Mouse (Mus musculus) E14TG2a.4 (cell line): ENCODE measurements around the gene Ccdc50.

Experiments
- H3K27me3 ChIP-seq: 2 replicates; pipeline ENCODE4 v1.6.1; 2014; ENCODE audit warnings: low read length, control low read depth; ENCODE audit not compliant: insufficient read depth
- H3K36me3 ChIP-seq: 2 replicates; pipeline ENCODE4 v1.6.1; 2014; ENCODE audit warnings: low read length, control low read depth; ENCODE audit not compliant: insufficient read depth
- H3K4me1 ChIP-seq: replicated peaks from 2 replicates; pipeline ENCODE4 v1.6.1; 2014; ENCODE audit warnings: low read depth, low read length, control low read depth
- H3K4me3 ChIP-seq: replicated peaks from 2 replicates; pipeline ENCODE4 v1.5.1; 2014; ENCODE audit warnings: mild to moderate bottlenecking, low read length
- H3K9me3 ChIP-seq: 2 replicates; pipeline ENCODE4 v1.6.1; 2014; ENCODE audit warnings: low read length, control low read depth
- CTCF ChIP-seq: conservative IDR thresholded peaks from 2 replicates; pipeline ENCODE4 v1.5.1; 2014; ENCODE audit warnings: low read length
- NANOG ChIP-seq: IDR thresholded peaks from 2 replicates; pipeline ENCODE4 v1.6.1; 2014; ENCODE audit warnings: borderline replicate concordance, low read length, mixed read lengths
- POU5F1 ChIP-seq: IDR thresholded peaks from 2 replicates; pipeline ENCODE4 v1.6.1; 2014; ENCODE audit warnings: low read length, borderline replicate concordance

Gene Ccdc50

DNA sequence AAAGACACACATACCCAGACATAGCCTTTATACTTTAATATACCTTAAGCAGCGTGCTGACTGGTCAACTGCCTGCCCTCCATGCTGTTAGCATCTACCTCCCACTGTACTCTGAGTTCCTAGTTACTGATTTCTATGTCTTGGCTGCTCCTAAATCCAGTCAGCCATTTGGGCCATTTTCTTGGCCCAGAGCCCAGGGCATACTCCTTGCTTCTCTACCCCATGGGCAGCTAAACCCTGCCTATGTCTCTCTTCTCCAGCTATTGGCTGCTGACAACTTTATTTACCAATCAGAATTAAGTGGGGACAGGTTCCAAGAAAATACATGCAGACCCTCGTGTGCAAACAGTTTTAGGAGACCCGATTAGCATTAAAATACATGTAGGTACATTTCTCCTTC lies 64.7 kb downstream of the Ccdc50 start:
- Histone ChIP-seq H3K36me3 (no peaks in the 10 kb centered on the region), H3K4me1 (no peaks in the 10 kb centered on the region), H3K4me3 (no peak overlapping the region), H3K27me3 (no peaks in the 10 kb centered on the region), H3K9me3 (no peaks in the 10 kb centered on the region)
- TF ChIP-seq POU5F1, result no peak
- no peak for TF ChIP-seq NANOG
- no peak for TF ChIP-seq CTCF

DNA sequence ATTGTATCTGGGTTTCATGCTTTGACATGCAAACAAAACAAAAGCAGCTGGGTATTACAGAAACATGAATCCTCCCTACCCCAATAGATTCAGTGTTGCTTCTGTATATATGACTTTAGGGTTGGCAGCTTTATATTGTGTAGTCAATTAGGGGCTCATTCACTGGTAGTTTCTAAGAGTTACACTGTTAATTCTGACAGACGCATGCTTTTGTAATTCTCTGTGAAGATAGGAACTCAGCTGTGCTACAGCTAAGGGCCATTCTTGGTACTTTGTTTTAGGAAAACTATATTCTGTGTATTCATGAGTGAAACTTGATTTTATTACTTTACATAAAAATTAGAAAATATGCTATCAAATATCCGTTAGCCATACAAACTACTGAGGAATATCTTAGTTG lies 65.2 kb downstream of the Ccdc50 start:
- Histone ChIP-seq H3K4me3 (no peak overlapping the region), H3K4me1 (no peaks in the 10 kb centered on the region), H3K27me3 (no peaks in the 10 kb centered on the region), H3K36me3 (no peaks in the 10 kb centered on the region), H3K9me3 (no peaks in the 10 kb centered on the region)
- TF ChIP-seq NANOG (no peak), POU5F1 (no peak)

DNA sequence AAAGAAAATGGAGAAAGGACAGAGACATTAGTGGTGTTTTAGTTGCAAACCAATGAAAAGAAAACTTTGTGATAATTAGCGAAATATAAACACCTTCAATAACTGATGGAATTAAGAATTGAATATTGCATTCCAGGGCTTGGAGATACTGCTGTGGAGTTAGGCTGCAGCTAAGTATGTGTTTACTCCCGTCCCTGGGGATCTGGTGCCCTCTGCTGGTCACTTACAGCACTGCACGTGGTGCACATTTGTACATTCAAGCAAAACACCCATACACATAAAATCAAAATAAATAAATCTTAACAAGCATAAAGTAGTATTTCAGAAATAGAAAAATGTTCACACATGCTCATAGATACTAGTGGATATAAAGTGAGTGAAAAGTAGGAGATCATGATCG lies 68.6 kb downstream of the Ccdc50 start:
- H3K9me3 ChIP-seq, result no peaks in the 10 kb centered on the region

DNA sequence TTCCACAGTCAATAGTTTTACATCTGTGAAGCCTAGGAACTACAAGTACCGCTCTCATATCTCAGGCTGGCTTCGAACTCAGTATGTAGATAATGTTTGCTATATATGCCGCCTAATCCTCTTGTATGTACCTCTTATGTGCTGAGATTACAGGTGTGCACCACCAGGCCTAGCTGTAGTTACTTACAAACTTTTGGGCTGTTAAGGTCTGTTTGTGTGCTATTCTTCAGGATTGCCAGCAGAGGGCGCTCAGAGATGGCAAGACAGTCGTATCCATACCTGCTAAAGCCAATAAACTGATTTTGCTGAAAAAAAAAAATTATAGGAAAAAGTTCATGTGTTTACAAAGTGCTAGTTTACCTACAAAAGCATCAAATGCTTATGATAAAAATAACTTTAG lies 80.1 kb downstream of the Ccdc50 start:
- peak; percentile 78 for TF ChIP-seq CTCF
- TF ChIP-seq POU5F1, result no peak
- no peak overlapping the region for H3K4me3 ChIP-seq
- no peaks in the 10 kb centered on the region for H3K36me3 ChIP-seq
- H3K27me3 ChIP-seq, result no peaks in the 10 kb centered on the region
- peaks cover 10% of the 10 kb centered on the region for H3K9me3 ChIP-seq
- no peaks in the 10 kb centered on the region for H3K4me1 ChIP-seq

More for the DNA sequence above, 68.6 kb downstream of the Ccdc50 start:
- H3K27me3 ChIP-seq, result no peaks in the 10 kb centered on the region
- TF ChIP-seq POU5F1 (no peak), CTCF (peak; percentile 98)
- H3K4me3 ChIP-seq, result no peak overlapping the region
- H3K36me3 ChIP-seq, result no peaks in the 10 kb centered on the region
- no peaks in the 10 kb centered on the region for H3K4me1 ChIP-seq

DNA sequence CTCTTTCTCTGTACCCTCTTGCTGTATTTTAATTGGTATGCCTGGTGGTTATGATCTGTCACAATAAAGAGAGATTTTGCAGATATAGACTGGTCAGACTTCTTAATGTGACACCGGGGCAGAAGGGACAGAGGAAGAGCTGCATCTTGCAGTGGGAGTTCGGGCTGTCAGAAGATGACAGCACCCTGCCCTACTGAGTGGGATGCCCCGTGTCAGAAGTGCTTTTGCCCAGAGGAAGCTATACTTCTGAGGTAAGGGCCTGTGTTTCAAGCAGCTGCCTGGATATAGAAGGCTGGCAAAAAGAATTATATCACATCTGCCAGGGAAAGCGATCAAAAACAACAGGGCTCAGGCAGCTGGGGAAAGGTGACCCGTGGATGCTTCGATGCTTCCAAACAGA lies 82.7 kb downstream of the Ccdc50 start:
- Histone ChIP-seq H3K9me3 (peaks cover 4% of the 10 kb centered on the region), H3K4me3 (no peak overlapping the region), H3K27me3 (no peaks in the 10 kb centered on the region), H3K36me3 (no peaks in the 10 kb centered on the region), H3K4me1 (no peaks in the 10 kb centered on the region)
- TF ChIP-seq NANOG, result no peak
- no peak for TF ChIP-seq POU5F1
- TF ChIP-seq CTCF, result no peak

DNA sequence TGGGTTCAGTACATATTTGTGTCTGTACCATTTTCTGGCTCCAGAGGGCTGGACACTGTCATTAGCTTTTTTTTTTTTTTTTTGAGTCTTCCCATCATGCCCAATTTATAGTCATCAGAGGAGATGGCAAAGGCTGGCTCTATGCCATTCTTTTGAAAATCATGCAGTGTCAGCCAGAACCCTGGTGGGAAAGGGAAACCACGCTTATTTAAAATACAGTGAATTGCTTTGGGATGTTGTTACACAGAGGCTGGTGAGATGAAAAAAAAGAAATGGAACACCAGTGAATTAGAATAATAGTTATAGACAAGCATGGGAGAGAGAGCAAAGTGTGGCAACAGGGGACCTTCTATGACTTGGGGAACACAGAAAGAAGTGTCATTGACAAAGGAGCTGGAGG lies 95.2 kb downstream of the Ccdc50 start:
- H3K4me3 ChIP-seq, result no peak overlapping the region
- TF ChIP-seq NANOG (no peak), POU5F1 (no peak), CTCF (no peak)
- H3K4me1 ChIP-seq, result no peaks in the 10 kb centered on the region
- no peaks in the 10 kb centered on the region for H3K27me3 ChIP-seq
- H3K36me3 ChIP-seq, result no peaks in the 10 kb centered on the region
- H3K9me3 ChIP-seq, result no peaks in the 10 kb centered on the region
